Mouse (Mus musculus): ENCODE measurements around the gene Gm49601. TPM values are rescaled to one million over a fixed set of nuclear protein-coding genes. Genes with fewer than 3 reads are reported as not detected.

The Gm49601 gene
- polyA plus RNA-seq (2014; fragmentation: Illumina TruSeq; extraction: RNeasy Lipid Tissue Mini Kit (QIAGEN cat#74804); ENCODE audit: insufficient read depth, low read depth, low replicate concordance): 0.51 TPM

DNA sequence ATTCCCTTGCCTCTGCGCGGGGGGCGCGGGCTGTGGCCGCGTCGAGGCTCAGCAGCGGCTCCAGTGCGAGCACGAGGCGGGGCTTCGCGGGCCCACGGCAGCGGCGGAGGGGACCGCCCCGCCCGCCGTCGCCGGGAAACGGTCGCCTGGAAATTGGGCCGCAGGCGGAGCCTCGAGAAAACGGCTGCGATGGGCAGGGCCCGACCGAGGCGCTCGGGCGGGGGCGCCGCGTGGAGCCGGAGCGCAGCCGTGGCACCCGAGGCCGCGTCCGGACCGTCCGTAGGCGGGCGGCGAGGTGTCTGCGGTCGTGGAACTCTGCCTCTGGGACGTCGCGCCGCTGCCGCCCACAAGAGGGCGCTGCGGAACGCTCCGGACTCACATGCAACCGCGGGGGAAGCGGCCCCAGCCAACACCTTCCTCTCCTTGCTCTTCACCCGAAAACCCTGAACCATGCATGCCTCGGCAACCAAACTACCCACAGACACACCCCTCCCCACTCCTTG is at the start of gene Gm49601:
Gene Gm49601 (minus strand): TSS at position 52 of the 503 bp plus-strand sequence.

DNA sequence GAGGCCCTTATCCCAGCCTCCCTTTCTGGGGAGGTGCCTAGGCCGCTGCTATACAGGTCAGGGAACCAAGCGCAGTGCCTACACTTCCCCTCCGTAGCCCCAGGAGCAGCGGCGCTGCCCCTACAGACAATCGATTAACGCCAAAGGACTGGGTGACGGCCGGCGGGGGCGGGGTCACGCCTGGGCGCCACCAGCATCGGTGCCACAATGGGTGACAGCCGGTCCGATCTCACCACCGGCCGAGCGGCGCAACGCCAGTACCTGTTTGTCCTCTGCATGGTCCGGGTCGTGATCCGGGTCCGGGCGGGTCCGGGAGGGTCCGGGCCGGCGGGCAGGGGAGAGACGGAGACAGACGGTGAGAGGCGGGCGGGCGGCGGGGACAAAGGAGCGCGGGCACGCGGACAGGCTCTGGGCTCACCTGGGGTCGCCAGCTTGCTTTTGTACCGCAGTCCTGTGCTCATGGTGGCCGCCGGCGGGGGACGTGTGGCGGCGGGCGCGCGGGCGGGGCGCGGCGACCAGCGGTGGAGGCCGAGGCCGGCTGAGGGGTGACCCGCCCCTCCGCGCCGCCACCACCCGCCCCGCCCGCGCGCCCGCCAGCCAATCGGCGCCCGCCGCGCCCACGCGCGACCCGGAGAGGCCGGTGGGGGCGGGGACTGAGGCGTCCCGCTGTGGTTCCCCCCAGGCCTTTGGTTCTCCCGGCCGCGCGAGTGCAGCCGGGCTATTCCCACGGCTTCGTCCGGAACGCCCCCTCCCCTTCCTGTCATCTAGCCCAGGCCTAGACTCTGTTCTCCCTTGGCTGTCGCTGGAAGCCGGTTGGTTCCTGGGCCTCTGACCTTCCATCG is 3.4 kb upstream of the Gm49601 start, which contains the start of gene Sept5:
Gene Sept5 (minus strand): TSS at position 565 of the 842 bp plus-strand sequence.

GRCm38 (mm10) chr16:18622019-18622418 is 4.2 kb downstream of the Gm49601 start, which contains the start of gene Gp1bb:
Gene Gp1bb, minus strand, starts transcription at chr16:18622403.

GRCm38 (mm10) chr16:18589804-18590790 is 36.1 kb downstream of the Gm49601 start, which contains the start of gene Tbx1:
Gene Tbx1, minus strand, starts transcription at chr16:18590671.

Other genes starting within 250 kb of the Gm49601 start
- gene Txnrd2, start 200.0 kb downstream of the Gm49601 start, polyA plus RNA-seq (2014; fragmentation: Illumina TruSeq; extraction: RNeasy Lipid Tissue Mini Kit (QIAGEN cat#74804); ENCODE audit: insufficient read depth, low read depth, low replicate concordance): 13.1 TPM
- gene Comt, start 199.6 kb downstream of the Gm49601 start, polyA plus RNA-seq (2014; fragmentation: Illumina TruSeq; extraction: RNeasy Lipid Tissue Mini Kit (QIAGEN cat#74804); ENCODE audit: insufficient read depth, low read depth, low replicate concordance): 79.8 TPM
- 3.4 TPM for gene Gnb1l, start 127.7 kb downstream of the Gm49601 start, polyA plus RNA-seq (2014; fragmentation: Illumina TruSeq; extraction: RNeasy Lipid Tissue Mini Kit (QIAGEN cat#74804); ENCODE audit: insufficient read depth, low read depth, low replicate concordance)
- gene Rtl10, start 127.5 kb downstream of the Gm49601 start, polyA plus RNA-seq (2014; fragmentation: Illumina TruSeq; extraction: RNeasy Lipid Tissue Mini Kit (QIAGEN cat#74804); ENCODE audit: insufficient read depth, low read depth, low replicate concordance): 1.3 TPM
- 5.0 TPM for gene Tbx1, start 35.8 kb downstream of the Gm49601 start, polyA plus RNA-seq (2014; fragmentation: Illumina TruSeq; extraction: RNeasy Lipid Tissue Mini Kit (QIAGEN cat#74804); ENCODE audit: insufficient read depth, low read depth, low replicate concordance)
- gene Gp1bb, start 4.0 kb downstream of the Gm49601 start, polyA plus RNA-seq (2014; fragmentation: Illumina TruSeq; extraction: RNeasy Lipid Tissue Mini Kit (QIAGEN cat#74804); ENCODE audit: insufficient read depth, low read depth, low replicate concordance): 1.2 TPM
- 8.3 TPM for gene Sept5, start 3.5 kb upstream of the Gm49601 start, polyA plus RNA-seq (2014; fragmentation: Illumina TruSeq; extraction: RNeasy Lipid Tissue Mini Kit (QIAGEN cat#74804); ENCODE audit: insufficient read depth, low read depth, low replicate concordance)
- gene Cldn5, start 150.4 kb upstream of the Gm49601 start, polyA plus RNA-seq (2014; fragmentation: Illumina TruSeq; extraction: RNeasy Lipid Tissue Mini Kit (QIAGEN cat#74804); ENCODE audit: insufficient read depth, low read depth, low replicate concordance): 651 TPM
- 44.7 TPM for gene Ufd1, start 185.4 kb upstream of the Gm49601 start, polyA plus RNA-seq (2014; fragmentation: Illumina TruSeq; extraction: RNeasy Lipid Tissue Mini Kit (QIAGEN cat#74804); ENCODE audit: insufficient read depth, low read depth, low replicate concordance)
- 2.5 TPM for gene Cdc45, start 185.6 kb upstream of the Gm49601 start, polyA plus RNA-seq (2014; fragmentation: Illumina TruSeq; extraction: RNeasy Lipid Tissue Mini Kit (QIAGEN cat#74804); ENCODE audit: insufficient read depth, low read depth, low replicate concordance)
- gene 2510002D24Rik, start 210.2 kb upstream of the Gm49601 start, polyA plus RNA-seq (2014; fragmentation: Illumina TruSeq; extraction: RNeasy Lipid Tissue Mini Kit (QIAGEN cat#74804); ENCODE audit: insufficient read depth, low read depth, low replicate concordance): 23.5 TPM
- not detected for gene Gm28539, start 210.2 kb upstream of the Gm49601 start, polyA plus RNA-seq (2014; fragmentation: Illumina TruSeq; extraction: RNeasy Lipid Tissue Mini Kit (QIAGEN cat#74804); ENCODE audit: insufficient read depth, low read depth, low replicate concordance)

All from lung, adult 10 weeks (tissue).